Mouse (Mus musculus) lung, adult 2 months (tissue): ENCODE measurements at regions not wholly inside any gene's neighbourhood (a gene's known extent, or its start where the extent isn't known, plus 50 kb on each side); places are given as distances from the start of the nearest gene placed in this dataset.

Experiments used
- CTCF ChIP-seq: fragments of 200-500 bp; IDR thresholded peaks from 2 replicates; pipeline ENCODE4 v1.5.1; 2011; ENCODE audit warnings: mild to moderate bottlenecking, low read length, control low read depth; ENCODE audit not compliant: insufficient read depth
- POLR2A ChIP-seq: fragments of 200-500 bp; IDR thresholded peaks from 2 replicates; pipeline ENCODE4 v1.6.1; 2011; ENCODE audit warnings: low read depth, mild to moderate bottlenecking, control low read depth, low read length, borderline replicate concordance; ENCODE audit errors: extremely low read depth

GRCm38 (mm10) chr8:35253946-35254345, 511.6 kb upstream of the Gm19410 start:
- TF ChIP-seq POLR2A (no peak), CTCF (no peak)
